Mouse (Mus musculus) telencephalon, adult 2 months (tissue): ENCODE data around the gene Slco2a1.

Experiments used
- DNase-seq: peaks from one replicate; pipeline ENCODE4 v3.0.0-alpha.2; 2011; ENCODE audit warnings: low read depth, low spot score

Gene Slco2a1

GRCm38 (mm10) chr9:103118651-103119275 lies 130.3 kb downstream of the Slco2a1 start:
- no peak for DNase-seq

DNA sequence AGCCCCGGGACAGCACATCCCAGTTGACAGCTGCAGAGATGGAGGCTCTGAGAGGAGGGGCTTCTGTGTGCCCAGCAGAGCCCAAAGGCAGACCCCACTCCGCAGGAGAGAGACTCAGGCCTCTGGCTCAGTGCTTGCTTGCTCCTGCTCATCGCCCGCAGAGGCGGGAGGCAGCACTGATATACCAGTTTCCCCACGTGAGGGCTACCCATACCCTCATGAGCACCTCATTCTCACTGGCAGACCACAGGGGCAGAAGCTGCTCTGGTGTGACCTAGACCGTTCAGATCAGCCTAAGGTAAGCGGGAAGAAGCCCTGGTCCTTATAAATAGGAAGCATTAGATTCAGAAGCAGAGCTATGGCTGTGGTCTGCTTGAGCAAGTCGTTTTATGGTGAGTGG lies 131.3 kb downstream of the Slco2a1 start:
- DNase-seq = no peak

GRCm38 (mm10) chr9:103120231-103120630 lies 131.7 kb downstream of the Slco2a1 start:
- DNase-seq = no peak

GRCm38 (mm10) chr9:103121546-103121945 lies 133.0 kb downstream of the Slco2a1 start:
- DNase-seq = no peak

DNA sequence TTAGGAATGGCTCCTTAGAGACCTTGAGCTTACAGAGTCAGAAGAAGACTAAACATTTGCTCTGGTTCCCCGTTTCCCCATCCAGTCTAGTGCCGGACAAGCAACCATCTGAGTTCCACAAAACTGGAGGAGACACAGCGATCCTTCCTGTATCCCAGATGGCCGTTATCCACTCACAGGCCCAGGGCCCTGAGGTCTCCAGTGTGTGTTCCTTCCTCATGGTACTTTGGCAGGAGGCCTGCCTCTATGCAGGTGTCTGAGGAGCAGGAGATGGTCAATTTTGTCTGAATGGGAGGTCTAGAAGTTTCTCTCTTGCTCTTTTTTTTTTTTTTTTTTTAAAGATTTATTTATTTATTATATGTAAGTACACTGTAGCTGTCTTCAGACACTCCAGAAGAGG lies 136.2 kb downstream of the Slco2a1 start:
- DNase-seq = no peak

DNA sequence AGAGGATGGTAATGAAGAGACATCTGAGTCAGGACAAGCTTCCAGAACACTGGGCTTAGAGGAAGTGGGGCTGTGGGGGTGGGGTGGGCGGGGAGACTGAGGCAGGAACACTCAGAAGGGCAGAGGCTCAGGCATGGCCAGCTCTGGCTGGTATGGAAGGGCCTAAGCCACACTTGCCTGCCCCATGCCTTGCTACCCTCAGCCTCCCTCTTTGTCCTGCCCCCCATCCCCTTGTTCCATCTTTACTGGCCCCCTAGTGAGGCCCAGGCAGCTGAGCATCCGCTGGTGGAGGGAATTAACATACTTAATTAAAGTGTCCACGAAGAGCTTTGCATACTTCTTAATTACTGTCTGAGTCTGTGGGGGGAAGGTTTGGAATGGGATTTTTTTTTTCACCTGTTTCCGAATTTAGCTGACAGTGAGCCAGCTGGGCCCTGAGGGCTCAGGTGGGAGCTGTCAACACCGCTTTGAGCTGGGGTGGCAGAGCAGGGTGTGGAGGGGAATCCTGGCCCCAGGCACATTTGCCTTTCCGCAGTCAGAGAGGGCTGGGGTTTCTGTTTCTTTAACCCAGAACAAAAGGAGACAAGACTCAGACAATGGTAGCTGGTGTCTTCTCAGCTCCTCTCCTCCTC lies 145.1 kb downstream of the Slco2a1 start:
- DNase-seq = no peak

- peak; percentile 77 for DNase-seq
Observed at GRCm38 (mm10) chr9:103134450-103135030, 146.0 kb downstream of the Slco2a1 start.

DNA sequence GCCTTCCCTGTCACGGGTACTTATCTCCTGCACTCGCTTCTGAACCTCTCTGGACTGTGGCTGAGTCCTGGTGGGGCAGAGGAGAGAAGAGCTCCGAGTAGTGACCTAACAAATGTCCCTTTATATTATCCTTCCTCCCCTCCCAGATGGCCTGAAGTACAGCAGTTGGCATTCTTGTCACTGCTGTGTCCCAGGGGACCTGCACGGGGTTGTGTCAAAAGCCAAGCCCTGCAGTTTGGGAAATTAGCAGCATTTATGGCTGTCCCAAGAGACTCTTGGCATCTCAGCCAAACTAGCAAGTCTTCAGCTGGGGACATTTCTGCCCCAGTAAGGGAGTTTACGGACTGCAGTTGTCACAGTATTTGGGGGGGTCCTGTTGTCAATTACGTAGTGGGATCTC lies 151.0 kb downstream of the Slco2a1 start:
- DNase-seq = no peak

- DNase-seq = no peak
Observed at GRCm38 (mm10) chr9:103140384-103140783, 151.9 kb downstream of the Slco2a1 start.

GRCm38 (mm10) chr9:103141266-103141665 lies 152.8 kb downstream of the Slco2a1 start:
- DNase-seq = no peak

DNA sequence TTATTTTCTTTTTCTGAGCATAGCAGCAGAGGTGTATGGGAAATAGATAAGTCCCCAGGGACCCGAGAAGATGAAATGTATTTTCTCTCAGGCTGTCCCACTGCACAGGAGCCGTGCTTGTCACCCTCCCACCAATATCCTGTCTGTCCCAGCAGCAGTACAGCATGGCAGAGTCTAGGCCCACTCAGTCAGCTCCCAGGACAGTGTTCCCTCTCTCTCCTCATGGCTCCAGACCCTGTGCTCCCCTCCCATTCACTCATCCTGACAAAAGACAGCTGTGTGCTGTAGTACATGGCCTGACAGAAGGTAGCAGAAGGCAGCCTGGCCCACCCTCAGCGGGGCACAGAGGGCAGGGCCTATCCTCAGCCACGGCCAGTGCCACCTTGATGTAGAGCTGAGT lies 155.4 kb downstream of the Slco2a1 start:
- DNase-seq = no peak

- DNase-seq = no peak
Observed at GRCm38 (mm10) chr9:103145351-103145750, 156.8 kb downstream of the Slco2a1 start.
